In the genomic region with DNA sequence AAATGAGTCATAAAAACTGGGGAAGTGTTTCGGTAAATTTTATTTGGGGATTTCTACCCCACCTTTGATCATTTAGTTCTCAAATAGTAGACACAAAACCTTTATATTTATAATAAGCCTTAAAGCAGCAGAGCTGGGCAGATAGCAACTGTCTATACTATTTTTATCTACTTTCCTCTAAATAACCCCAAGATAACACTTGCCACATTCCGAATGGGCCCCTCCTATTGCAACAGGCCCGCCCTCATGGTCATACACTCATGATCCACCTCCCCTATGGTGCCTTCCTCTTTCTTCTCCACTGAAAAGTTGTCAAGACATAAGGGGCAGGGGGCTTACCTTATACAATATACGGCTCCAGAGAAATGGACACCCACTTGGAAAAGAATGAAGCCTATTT, we compare ENCODE assay signal across 1 mouse cellular context.
A peak's percentile ranks its signal among the peaks of the same experiment; 100 is the strongest.
TF ChIP-seq lines count a peak whose summit lies in the region.

No protein-coding gene starts in this region.

TF ChIP-seq in MEL, 35 proteins besides CTCF, POLR2A, EP300 and RAD21 (continued from another document):
- peak; percentile 97 for TF ChIP-seq MEF2A (IDR thresholded peaks at IDR 0.05; ENCODE audit: extremely low read depth, insufficient replicate concordance, low read depth, low read length, poor library complexity, severe bottlenecking)
- peak; percentile 82 for TF ChIP-seq GATA1 (IDR thresholded peaks at IDR 0.05; ENCODE audit: low read depth, low read length)
- TF ChIP-seq NELFE (IDR thresholded peaks at IDR 0.05; ENCODE audit: low read depth, low read length), result no peak
- TF ChIP-seq USF2 (IDR thresholded peaks at IDR 0.05; ENCODE audit: borderline replicate concordance in 1 of 2, insufficient read depth in 1 of 2, low read depth in 1 of 2, low read length in 2 of 2), result no peak
- TF ChIP-seq GABPA (IDR thresholded peaks at IDR 0.05; ENCODE audit: low read depth, low read length), result no peak
- TF ChIP-seq RCOR1 (IDR thresholded peaks at IDR 0.05; ENCODE audit: low read depth, low read length), result peak; percentile 56; the same call in 1 of the 2 replicates
- TF ChIP-seq BHLHE40 (IDR thresholded peaks at IDR 0.05; ENCODE audit: borderline replicate concordance, low read depth, low read length), result 0 out of 2 replicates have a peak, but pooled peaks have one; percentile 12
